19 mouse cellular contexts compared by ENCODE assay signal in genomic region chr2:57211049-57212001, GRCm38 (mm10). TPM values are rescaled to one million over a fixed set of nuclear protein-coding genes. Genes with fewer than 3 reads are reported as not detected.
A peak's percentile ranks its signal among the peaks of the same experiment; 100 is the strongest.
DNase-seq lines count a peak whose midpoint lies in the region; ATAC-seq and TF ChIP-seq lines count a peak whose summit lies in the region.
"Had no signal": no experiment of that assay in that cellular context is flagged by ENCODE, and none has a peak within 500 bp of the region (broad histone marks: within the 10 kb centered on the region; RNA-seq: fewer than 3 reads in every experiment).

No protein-coding gene starts in this region.

- H3K9ac ChIP-seq in liver, adult 2 months (ENCODE audit: low read depth, low read length): no peak overlapping the region
- H3K9ac ChIP-seq in liver, embryonic 11.5 days (ENCODE audit: low read depth, low read length): no peak overlapping the region
- no peak overlapping the region for H3K9ac ChIP-seq in intestine, embryonic 14.5 days (ENCODE audit: low read length)
- no peak overlapping the region for H3K9ac ChIP-seq in heart, embryonic 11.5 days (ENCODE audit: low read depth, low read length)
- H3K9ac ChIP-seq: embryonic facial prominence, embryonic 15.5 days; heart, embryonic 12.5 days had no signal

- no peak overlapping the region for H3K4me2 ChIP-seq in liver, embryonic 11.5 days
- no peak overlapping the region for H3K4me2 ChIP-seq in intestine, embryonic 14.5 days (ENCODE audit: low read length)
- H3K4me2 ChIP-seq in heart, embryonic 11.5 days: no peak overlapping the region
- H3K4me2 ChIP-seq: embryonic facial prominence, embryonic 15.5 days; heart, embryonic 12.5 days had no signal

- DNase-seq in liver, adult 2 months (ENCODE audit: extremely low read depth, low read depth, low spot score): peak; percentile 28
- DNase-seq in liver, embryonic 11.5 days (ENCODE audit: low spot score): no peak
- peak; percentile 15 for DNase-seq in brain, embryonic 14.5 days (ENCODE audit: low read depth)
- DNase-seq in intestine, embryonic 14.5 days (ENCODE audit: low spot score): peak; percentile 45
- DNase-seq: adrenal gland, adult 2 months; adrenal gland, postnatal 25 days; cerebellum, adult 2 months; cerebellum, postnatal 14 days; embryo, embryonic 11 days; gastrocnemius, postnatal 14 days; heart, adult 2 months had no signal

- 38% methylated on average over 9 of the region's 9 CpGs for WGBS in liver, adult 2 months
- WGBS in liver, embryonic 11.5 days: 73% methylated on average over 9 of the region's 9 CpGs
- 50% methylated on average over 9 of the region's 9 CpGs for WGBS in intestine, embryonic 14.5 days
- 22% methylated on average over 9 of the region's 9 CpGs for WGBS in small intestine, adult 2 months
- WGBS in heart, embryonic 11.5 days (ENCODE audit: insufficient replicate concordance): 71% methylated on average over 9 of the region's 9 CpGs

- H3K4me1 ChIP-seq in liver, adult 2 months (ENCODE audit: control insufficient read depth, insufficient read depth, low read length): peaks cover 8% of the 10 kb centered on the region
- 0 out of 2 replicates have a peak, but pooled peaks cover 4% of the 10 kb centered on the region for H3K4me1 ChIP-seq in liver, embryonic 11.5 days (replicated peaks; ENCODE audit: control insufficient read depth, insufficient read depth, low read length)
- H3K4me1 ChIP-seq in intestine, embryonic 14.5 days (replicated peaks; ENCODE audit: control insufficient read depth, insufficient read depth, low read length): no peaks in the 10 kb centered on the region
- peaks cover 6% of the 10 kb centered on the region; the same call in 1 of the 2 replicates for H3K4me1 ChIP-seq in small intestine, adult 2 months (ENCODE audit: control insufficient read depth, insufficient read depth, insufficient read length, low read length)
- no peaks in the 10 kb centered on the region for H3K4me1 ChIP-seq in heart, embryonic 11.5 days (ENCODE audit: control insufficient read depth, insufficient read depth, low read length)
- H3K4me1 ChIP-seq: embryonic facial prominence, embryonic 15.5 days; heart, embryonic 12.5 days had no signal

- H3K27me3 ChIP-seq in liver, adult 2 months (ENCODE audit: control insufficient read depth, insufficient read depth, low read length): no peaks in the 10 kb centered on the region
- H3K27me3 ChIP-seq in liver, embryonic 11.5 days (replicated peaks; ENCODE audit: control insufficient read depth, insufficient read depth, low read length): no peaks in the 10 kb centered on the region
- no peaks in the 10 kb centered on the region for H3K27me3 ChIP-seq in intestine, embryonic 14.5 days (replicated peaks; ENCODE audit: control insufficient read depth, insufficient read depth, low read length)
- H3K27me3 ChIP-seq in small intestine, adult 2 months (ENCODE audit: control insufficient read depth, insufficient read depth, low read length): no peaks in the 10 kb centered on the region
- no peaks in the 10 kb centered on the region for H3K27me3 ChIP-seq in heart, embryonic 11.5 days (ENCODE audit: control insufficient read depth, insufficient read depth, low read length)
- H3K27me3 ChIP-seq: embryonic facial prominence, embryonic 15.5 days; heart, embryonic 12.5 days had no signal

- H3K4me3 ChIP-seq in liver, adult 2 months (ENCODE audit: insufficient read depth, low read depth, low read length): no peak overlapping the region
- H3K4me3 ChIP-seq in liver, embryonic 11.5 days (ENCODE audit: low read depth, low read length): no peak overlapping the region
- no peak overlapping the region for H3K4me3 ChIP-seq in intestine, embryonic 14.5 days (ENCODE audit: low read depth, low read length)
- H3K4me3 ChIP-seq in small intestine, adult 2 months (ENCODE audit: low read depth, low read length): no peak overlapping the region
- H3K4me3 ChIP-seq in heart, embryonic 11.5 days (ENCODE audit: low read depth, low read length): no peak overlapping the region
- H3K4me3 ChIP-seq: embryonic facial prominence, embryonic 15.5 days; erythroblast, embryonic 14.5 days; forebrain, embryonic 10.5 days; heart, adult 2 months; heart, embryonic 12.5 days had no signal

- no peaks in the 10 kb centered on the region for H3K36me3 ChIP-seq in liver, adult 2 months (ENCODE audit: control insufficient read depth, insufficient read depth, low read length)
- no peaks in the 10 kb centered on the region for H3K36me3 ChIP-seq in liver, embryonic 11.5 days (ENCODE audit: control insufficient read depth, insufficient read depth, low read length)
- no peaks in the 10 kb centered on the region for H3K36me3 ChIP-seq in intestine, embryonic 14.5 days (ENCODE audit: control insufficient read depth, insufficient read depth, low read length)
- no peaks in the 10 kb centered on the region for H3K36me3 ChIP-seq in small intestine, adult 2 months (ENCODE audit: control insufficient read depth, insufficient read depth, low read length)
- H3K36me3 ChIP-seq in heart, embryonic 11.5 days (ENCODE audit: control insufficient read depth, insufficient read depth, low read length): no peaks in the 10 kb centered on the region
- H3K36me3 ChIP-seq: embryonic facial prominence, embryonic 15.5 days; forebrain, embryonic 10.5 days; heart, embryonic 12.5 days had no signal

- ATAC-seq in liver, embryonic 11.5 days (replicated peaks; ENCODE audit: low FRiP score): no peak
- ATAC-seq in intestine, embryonic 14.5 days (replicated peaks; ENCODE audit: low FRiP score, low TSS enrichment, low read depth): no peak
- ATAC-seq in heart, embryonic 11.5 days (replicated peaks; ENCODE audit: insufficient number of reproducible peaks, low FRiP score, low TSS enrichment): no peak
- ATAC-seq: forebrain, embryonic 16.5 days; hindbrain, embryonic 16.5 days had no signal

- H3K27ac ChIP-seq in liver, adult 2 months (replicated peaks; ENCODE audit: insufficient read depth, low read depth, low read length): no peak overlapping the region
- no peak overlapping the region for H3K27ac ChIP-seq in liver, embryonic 11.5 days (ENCODE audit: low read depth, low read length)
- no peak overlapping the region for H3K27ac ChIP-seq in intestine, embryonic 14.5 days (ENCODE audit: low read depth)
- H3K27ac ChIP-seq in small intestine, adult 2 months (ENCODE audit: insufficient read depth, low read depth, low read length): peak overlapping the region; percentile 43; the same call in 1 of the 2 replicates
- H3K27ac ChIP-seq in heart, embryonic 11.5 days (ENCODE audit: low read depth, low read length): no peak overlapping the region
- H3K27ac ChIP-seq: embryonic facial prominence, embryonic 15.5 days; forebrain, embryonic 10.5 days; heart, adult 2 months had no signal

- TF ChIP-seq CTCF in liver, adult 2 months (IDR thresholded peaks at IDR 0.05; ENCODE audit: low read depth, low read length): no peak
- no peak for TF ChIP-seq CTCF in brain, embryonic 14.5 days (IDR thresholded peaks at IDR 0.05; ENCODE audit: borderline replicate concordance, extremely low read depth, insufficient read depth, insufficient read length)
- no peak for TF ChIP-seq CTCF in small intestine, adult 2 months (IDR thresholded peaks at IDR 0.05; ENCODE audit: extremely low read depth, insufficient read length, insufficient replicate concordance, low read depth, low read length)

- H3K79me2 ChIP-seq in liver, adult 2 months (ENCODE audit: control insufficient read depth, insufficient read depth, low read length): no peaks in the 10 kb centered on the region

- no peak for TF ChIP-seq POLR2A in liver, adult 2 months (IDR thresholded peaks at IDR 0.05; ENCODE audit: extremely low read depth, insufficient read depth, low read length)
- TF ChIP-seq POLR2A in brain, embryonic 14.5 days (IDR thresholded peaks at IDR 0.05; ENCODE audit: borderline replicate concordance, extremely low read depth, insufficient read depth, insufficient read length, poor library complexity, severe bottlenecking): no peak
- TF ChIP-seq POLR2A in small intestine, adult 2 months (IDR thresholded peaks at IDR 0.05; ENCODE audit: low read depth, low read length): no peak

- no peaks in the 10 kb centered on the region for H3K9me3 ChIP-seq in liver, embryonic 11.5 days (ENCODE audit: control insufficient read depth, low read length)
- H3K9me3 ChIP-seq in intestine, embryonic 14.5 days (ENCODE audit: control insufficient read depth, low read length): no peaks in the 10 kb centered on the region
- 0 out of 2 replicates have a peak, but pooled peaks cover 4% of the 10 kb centered on the region for H3K9me3 ChIP-seq in heart, embryonic 11.5 days (replicated peaks; ENCODE audit: control insufficient read depth, low read length)
- H3K9me3 ChIP-seq: embryonic facial prominence, embryonic 15.5 days had no signal

RNA-seq across cellular contexts. Expression of gene Gpd2, which starts 26.1 kb away (rescaled TPM):
- total RNA-seq in liver, adult 2 months (2014; rRNA removed): 8.4 and 12.3 TPM in 2 replicates
- 4.4 and 7.1 TPM in 2 replicates for polyA plus RNA-seq in liver, adult 2 months (2012; rRNA removed)
- 19.7 and 21.7 TPM in 2 replicates for polyA plus RNA-seq in liver, embryonic 11.5 days (2014; fragmentation: Nextera tagmentation; extraction: Ambion mirVana)
- 7.2 and 10.7 TPM in 2 replicates for polyA plus RNA-seq in brain, embryonic 14.5 days (2012; rRNA removed)
- polyA plus RNA-seq in intestine, embryonic 14.5 days (2014; fragmentation: Nextera tagmentation; extraction: Ambion mirVana): 21.8 and 24.7 TPM in 2 replicates
- polyA plus RNA-seq in small intestine, adult 2 months (2012; rRNA removed): 13.9 and 31.9 TPM in 2 replicates
- polyA plus RNA-seq in heart, embryonic 11.5 days (2014; fragmentation: Nextera tagmentation; extraction: Ambion mirVana): 16.9 and 17.3 TPM in 2 replicates
